Mouse (Mus musculus): ENCODE measurements around the gene 4931422A03Rik. TPM values are rescaled to one million over a fixed set of nuclear protein-coding genes. Genes with fewer than 3 reads are reported as not detected.

Gene 4931422A03Rik
- polyA plus RNA-seq, 1 experiment from 2014 or later = 1.4 TPM

DNA sequence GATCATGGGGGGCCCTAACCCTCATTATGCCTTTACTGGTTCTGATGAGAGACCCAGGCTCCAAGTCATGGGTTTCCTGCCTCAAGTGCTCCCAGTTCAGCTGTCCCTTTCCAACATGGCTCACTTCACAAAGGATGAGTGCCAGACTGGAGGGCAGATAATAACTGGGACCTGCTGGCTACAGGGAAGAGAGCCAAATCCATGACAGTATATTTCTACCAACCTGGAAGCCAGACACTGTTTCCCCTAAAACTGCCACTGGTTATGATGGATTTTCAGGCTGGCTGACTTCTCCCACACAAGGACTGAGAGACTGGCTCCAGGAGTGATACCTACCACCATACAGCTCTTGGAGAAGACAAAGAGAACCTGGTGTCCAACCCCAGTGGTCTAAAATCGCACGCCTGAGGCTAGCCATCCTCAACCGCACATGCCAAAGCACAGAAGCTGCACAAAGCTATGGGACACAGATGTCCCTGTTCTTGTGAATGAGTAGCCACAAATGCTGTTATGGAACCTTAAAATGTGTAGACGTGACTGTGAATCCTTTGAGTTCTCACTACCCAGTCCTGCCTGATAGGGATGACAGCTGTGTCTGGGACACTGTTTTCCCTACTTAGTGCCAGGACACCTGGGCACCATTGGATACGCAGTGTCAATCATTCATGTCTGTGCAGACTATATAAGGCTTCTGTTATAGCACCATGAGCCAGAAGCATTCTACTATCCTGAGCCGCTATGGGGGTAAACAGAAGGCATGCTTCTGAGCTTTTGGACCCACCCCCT is 74.9 kb downstream of the 4931422A03Rik start:
- Histone ChIP-seq H3K9ac (no peak overlapping the region), H3K4me2 (no peak overlapping the region), H3K4me1 (replicated peaks) (peaks cover 43% of the 10 kb centered on the region), H3K27me3 (no peaks in the 10 kb centered on the region), H3K36me3 (replicated peaks) (no peaks in the 10 kb centered on the region), H3K4me3 (replicated peaks) (no peak overlapping the region), H3K27ac (replicated peaks) (no peak overlapping the region), H3K9me3 (replicated peaks) (no peaks in the 10 kb centered on the region)
- no peak for ATAC-seq (ENCODE audit: insufficient read depth)
- WGBS (ENCODE audit: insufficient replicate concordance) = 85% methylated on average over 6 of the region's 6 CpGs

DNA sequence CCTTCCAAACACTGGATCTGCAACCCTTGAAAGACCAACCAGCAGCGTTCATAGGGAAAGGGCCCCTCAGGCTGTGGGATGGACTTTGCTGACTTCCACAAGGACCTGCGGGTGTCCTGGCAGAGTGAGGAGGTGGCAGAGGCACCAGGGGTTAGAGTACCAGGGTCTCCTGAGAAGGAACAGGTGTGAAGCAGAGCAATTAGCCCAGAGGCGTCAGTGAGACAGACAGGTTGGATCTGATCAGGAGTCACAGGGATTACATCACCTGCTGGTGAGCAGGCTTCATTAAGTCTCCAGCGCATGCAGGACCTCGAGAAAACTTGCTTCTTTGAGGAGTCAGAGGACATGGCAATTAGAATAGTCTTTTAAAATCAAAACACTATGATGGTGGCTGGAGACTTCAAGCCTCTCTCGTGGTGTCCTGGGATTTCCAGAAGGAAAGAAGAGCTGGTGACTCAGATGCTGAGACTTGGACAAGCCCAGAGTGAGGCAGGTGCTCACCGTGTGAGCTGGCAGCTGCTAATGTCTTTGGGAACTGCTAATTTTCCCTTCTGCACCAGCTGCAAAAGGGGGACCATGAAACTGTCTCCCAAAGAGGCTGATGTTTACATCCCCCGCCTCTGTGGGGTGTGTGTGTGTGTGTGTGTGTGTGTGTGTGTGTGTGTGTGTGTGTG is 80.0 kb downstream of the 4931422A03Rik start:
- H3K4me1 ChIP-seq (replicated peaks) = peaks cover 26% of the 10 kb centered on the region
- no peaks in the 10 kb centered on the region for H3K9me3 ChIP-seq (replicated peaks)
- no peaks in the 10 kb centered on the region for H3K27me3 ChIP-seq
- WGBS (ENCODE audit: insufficient replicate concordance) = 65% methylated on average over 8 of the region's 8 CpGs
- H3K9ac ChIP-seq = no peak overlapping the region
- H3K36me3 ChIP-seq (replicated peaks) = no peaks in the 10 kb centered on the region
- ATAC-seq (ENCODE audit: insufficient read depth) = no peak
- H3K4me2 ChIP-seq = no peak overlapping the region
- no peak overlapping the region for H3K27ac ChIP-seq (replicated peaks)
- no peak overlapping the region for H3K4me3 ChIP-seq (replicated peaks)

DNA sequence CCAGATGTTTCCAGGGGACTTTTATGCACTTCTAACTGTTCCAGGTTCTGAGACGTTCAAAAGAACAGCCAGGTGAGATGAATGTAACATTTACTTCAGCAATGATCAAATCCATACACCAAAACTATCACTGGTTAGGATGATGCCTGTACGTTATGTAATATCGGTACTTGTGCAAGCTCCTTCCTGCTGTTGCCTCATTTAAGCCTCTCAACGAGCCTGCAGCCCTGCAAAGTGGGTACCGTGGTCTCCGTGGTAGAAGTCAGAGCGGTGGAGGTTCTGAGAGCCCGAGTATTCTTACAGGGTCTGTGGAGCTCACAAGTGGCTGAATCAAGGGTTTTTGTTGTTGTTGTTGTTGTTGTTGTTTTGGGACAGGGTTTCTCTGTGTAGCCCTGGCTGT is 81.3 kb downstream of the 4931422A03Rik start:
- Histone ChIP-seq H3K36me3 (replicated peaks) (no peaks in the 10 kb centered on the region), H3K27me3 (no peaks in the 10 kb centered on the region), H3K4me2 (no peak overlapping the region), H3K9ac (no peak overlapping the region), H3K9me3 (replicated peaks) (no peaks in the 10 kb centered on the region), H3K27ac (replicated peaks) (no peak overlapping the region; the same call in 1 of the 2 replicates), H3K4me1 (replicated peaks) (peaks cover 26% of the 10 kb centered on the region), H3K4me3 (replicated peaks) (no peak overlapping the region)
- ATAC-seq (ENCODE audit: insufficient read depth) = no peak
- WGBS (ENCODE audit: insufficient replicate concordance) = 37% methylated on average over 8 of the region's 8 CpGs

DNA sequence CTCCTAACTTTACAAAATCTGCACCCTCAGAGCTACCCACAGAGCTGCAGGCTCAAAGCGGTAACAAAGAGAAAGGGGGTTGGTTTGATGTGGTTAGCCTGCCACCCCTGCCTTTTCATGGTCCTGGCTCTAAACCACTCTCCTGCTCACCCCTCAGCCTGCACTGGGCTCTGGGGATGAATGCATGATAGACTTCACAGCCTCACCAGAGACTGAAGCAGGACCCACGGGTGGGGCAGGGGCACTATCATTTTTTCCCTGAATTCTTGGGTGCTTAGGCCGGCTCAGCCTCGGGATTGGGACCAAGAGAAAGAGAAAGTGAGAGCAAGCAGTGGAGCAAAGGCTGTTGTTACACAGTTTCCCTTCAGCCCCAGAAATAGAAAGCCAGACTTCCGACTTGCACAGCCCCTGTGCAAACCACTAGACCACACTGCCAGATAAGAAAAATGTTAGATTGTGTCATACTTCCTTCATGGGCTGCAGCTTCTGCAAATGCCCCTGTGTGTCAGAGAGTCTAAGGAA is 82.5 kb downstream of the 4931422A03Rik start:
- 14% methylated on average over 5 of the region's 5 CpGs for WGBS (ENCODE audit: insufficient replicate concordance)
- Histone ChIP-seq H3K27me3 (no peaks in the 10 kb centered on the region), H3K4me2 (peak overlapping the region; percentile 44), H3K27ac (replicated peaks) (peak overlapping the region; percentile 73), H3K36me3 (replicated peaks) (no peaks in the 10 kb centered on the region), H3K9ac (no peak overlapping the region), H3K4me3 (replicated peaks) (no peak overlapping the region), H3K4me1 (replicated peaks) (peaks cover 26% of the 10 kb centered on the region), H3K9me3 (replicated peaks) (no peaks in the 10 kb centered on the region)
- ATAC-seq (ENCODE audit: insufficient read depth) = no peak

DNA sequence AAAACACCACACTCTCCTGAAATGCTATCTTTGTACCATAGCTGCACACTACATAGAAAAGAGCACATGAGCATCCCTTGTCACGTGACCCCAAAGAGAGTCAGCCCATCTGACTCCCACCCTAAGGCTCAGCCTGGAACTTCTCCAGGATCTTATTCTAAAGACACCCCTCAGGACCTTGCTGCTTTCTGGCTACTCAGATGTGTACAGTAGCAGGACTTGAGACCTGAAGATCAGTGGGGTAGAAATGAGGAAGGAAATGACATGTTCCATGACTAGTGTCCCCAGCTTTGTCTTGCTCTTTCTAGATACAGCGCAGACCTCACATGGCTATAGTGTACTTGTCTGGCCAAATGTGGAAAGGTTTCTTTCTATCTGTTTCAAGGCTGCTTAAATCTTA is 83.3 kb downstream of the 4931422A03Rik start:
- Histone ChIP-seq H3K4me3 (replicated peaks) (no peak overlapping the region), H3K27me3 (no peaks in the 10 kb centered on the region), H3K4me1 (replicated peaks) (peaks cover 26% of the 10 kb centered on the region), H3K4me2 (no peak overlapping the region), H3K36me3 (replicated peaks) (no peaks in the 10 kb centered on the region), H3K27ac (replicated peaks) (0 out of 2 replicates have a peak overlapping the region, but pooled peaks have one; percentile 6), H3K9ac (no peak overlapping the region), H3K9me3 (replicated peaks) (no peaks in the 10 kb centered on the region)
- 32% methylated on average over 2 of the region's 2 CpGs for WGBS (ENCODE audit: insufficient replicate concordance)
- ATAC-seq (ENCODE audit: insufficient read depth) = no peak

DNA sequence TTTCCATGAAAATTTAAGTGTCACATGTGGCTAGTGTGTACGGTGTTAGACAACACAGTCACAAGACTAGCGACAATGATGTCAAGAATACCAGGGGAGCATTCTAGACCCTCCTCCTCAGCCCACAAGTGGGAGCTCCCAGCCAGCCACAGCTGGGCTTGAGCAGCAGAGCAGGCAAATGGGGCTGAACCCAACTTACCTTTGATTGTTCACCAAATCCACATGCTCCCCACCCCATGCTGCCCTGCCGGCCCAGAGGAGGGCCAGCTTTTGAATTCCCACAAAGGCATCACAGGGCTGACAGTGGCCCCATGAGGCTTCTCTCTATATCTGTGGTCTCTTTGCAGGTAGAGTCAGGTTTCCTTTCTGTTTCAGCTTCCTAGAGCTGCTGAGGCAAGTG is 87.1 kb downstream of the 4931422A03Rik start:
- no peak for ATAC-seq (ENCODE audit: insufficient read depth)

DNA sequence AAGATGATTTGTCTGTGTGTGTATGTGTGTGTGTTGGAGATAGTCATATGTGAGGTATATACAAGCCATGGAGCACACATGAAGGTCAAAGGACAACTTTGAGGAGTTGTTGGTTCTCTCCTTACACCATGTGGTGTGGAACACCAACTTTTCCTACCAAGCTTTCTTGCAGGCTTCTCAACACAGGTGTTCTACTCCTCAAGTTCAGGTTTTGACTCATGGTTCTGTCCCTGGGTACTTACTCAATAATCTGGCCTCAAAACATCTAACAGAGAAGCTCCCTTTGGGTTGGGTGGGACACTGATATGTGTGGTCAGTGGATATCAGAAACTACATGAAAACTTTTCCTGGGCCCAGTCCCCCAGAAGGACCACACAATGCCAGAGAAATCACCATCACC is 89.2 kb downstream of the 4931422A03Rik start:
- Histone ChIP-seq H3K36me3 (replicated peaks) (no peaks in the 10 kb centered on the region), H3K27me3 (no peaks in the 10 kb centered on the region), H3K4me2 (no peak overlapping the region), H3K9me3 (replicated peaks) (no peaks in the 10 kb centered on the region), H3K27ac (replicated peaks) (0 out of 2 replicates have a peak overlapping the region, but pooled peaks have one; percentile 19), H3K9ac (no peak overlapping the region), H3K4me3 (replicated peaks) (no peak overlapping the region), H3K4me1 (replicated peaks) (peaks cover 19% of the 10 kb centered on the region)
- ATAC-seq (ENCODE audit: insufficient read depth) = no peak

More for the DNA sequence above, 87.1 kb downstream of the 4931422A03Rik start:
- WGBS (ENCODE audit: insufficient replicate concordance) = 77% methylated on average over 3 of the region's 3 CpGs
- Histone ChIP-seq H3K4me2 (no peak overlapping the region), H3K36me3 (replicated peaks) (no peaks in the 10 kb centered on the region), H3K4me1 (replicated peaks) (peaks cover 28% of the 10 kb centered on the region), H3K9me3 (replicated peaks) (no peaks in the 10 kb centered on the region), H3K27ac (replicated peaks) (no peak overlapping the region), H3K9ac (no peak overlapping the region), H3K27me3 (no peaks in the 10 kb centered on the region), H3K4me3 (replicated peaks) (no peak overlapping the region)

DNA sequence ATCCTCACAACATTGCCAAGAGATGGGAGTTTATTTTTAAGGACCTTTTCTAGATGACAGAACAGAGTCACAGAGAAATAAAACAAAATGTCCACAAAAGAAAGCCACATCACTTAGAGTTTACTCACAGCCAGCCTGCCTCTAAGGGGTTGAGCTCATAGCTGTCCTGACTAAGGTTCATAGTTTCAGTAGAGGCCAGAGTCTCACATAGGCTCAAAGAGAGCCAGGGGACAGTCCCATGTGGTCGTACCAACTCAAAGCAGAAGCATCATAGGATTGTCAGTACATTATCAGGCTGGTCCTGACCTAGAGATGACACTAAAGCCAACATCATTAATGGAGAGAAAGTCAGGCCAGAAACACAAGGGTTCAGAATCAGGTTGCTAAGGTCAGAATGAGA is 89.6 kb downstream of the 4931422A03Rik start:
- Histone ChIP-seq H3K27me3 (no peaks in the 10 kb centered on the region), H3K4me2 (no peak overlapping the region), H3K4me3 (replicated peaks) (no peak overlapping the region), H3K4me1 (replicated peaks) (peaks cover 21% of the 10 kb centered on the region), H3K9ac (no peak overlapping the region), H3K9me3 (replicated peaks) (no peaks in the 10 kb centered on the region), H3K27ac (replicated peaks) (0 out of 2 replicates have a peak overlapping the region, but pooled peaks have one; percentile 19), H3K36me3 (replicated peaks) (no peaks in the 10 kb centered on the region)
- 62% methylated on average over 1 of the region's 1 CpGs for WGBS (ENCODE audit: insufficient replicate concordance)
- no peak for ATAC-seq (ENCODE audit: insufficient read depth)

DNA sequence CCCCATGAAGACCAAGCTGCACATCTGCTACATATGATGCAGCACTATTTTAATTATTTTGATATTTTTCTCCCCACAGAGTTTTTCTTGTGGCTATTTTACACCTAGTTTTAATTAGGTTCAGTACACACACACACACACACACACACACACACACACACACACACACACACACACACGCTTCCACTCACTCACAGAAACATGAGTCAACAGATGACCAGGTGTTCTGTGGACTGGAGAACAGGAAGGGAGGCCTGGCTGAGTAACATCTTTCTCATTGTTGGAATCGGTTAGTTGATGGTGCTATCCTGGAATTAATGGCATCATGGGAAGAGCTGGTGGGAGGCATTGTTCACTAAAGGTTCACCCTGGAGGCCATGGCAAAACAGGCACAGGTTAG is 90.5 kb downstream of the 4931422A03Rik start:
- no peaks in the 10 kb centered on the region for H3K9me3 ChIP-seq (replicated peaks)
- 80% methylated on average over 2 of the region's 2 CpGs for WGBS (ENCODE audit: insufficient replicate concordance)
- ATAC-seq (ENCODE audit: insufficient read depth) = no peak
- H3K4me2 ChIP-seq = no peak overlapping the region
- no peaks in the 10 kb centered on the region for H3K36me3 ChIP-seq (replicated peaks)
- H3K9ac ChIP-seq = no peak overlapping the region
- no peaks in the 10 kb centered on the region for H3K27me3 ChIP-seq
- no peak overlapping the region for H3K27ac ChIP-seq (replicated peaks)
- peaks cover 26% of the 10 kb centered on the region for H3K4me1 ChIP-seq (replicated peaks)
- H3K4me3 ChIP-seq (replicated peaks) = no peak overlapping the region

DNA sequence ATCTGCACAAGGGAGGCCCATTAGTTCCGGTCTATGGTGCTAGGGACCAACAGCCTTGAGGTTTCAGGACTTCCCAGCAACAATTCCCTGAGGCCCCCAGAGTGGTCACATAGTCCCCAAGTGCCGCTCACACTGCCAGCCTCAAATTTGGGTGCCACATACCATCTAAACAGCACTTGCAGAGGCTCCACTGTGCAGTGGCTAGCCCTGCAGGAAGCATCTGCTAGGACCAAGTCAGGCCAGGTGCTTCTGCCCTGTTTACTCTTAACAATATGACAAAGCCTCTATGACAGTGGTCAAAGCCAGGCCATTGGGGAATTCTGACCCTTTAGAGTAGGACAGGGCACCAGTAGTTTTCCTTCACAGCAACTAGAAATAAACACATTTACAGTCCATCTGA is 91.5 kb downstream of the 4931422A03Rik start:
- Histone ChIP-seq H3K9ac (no peak overlapping the region), H3K36me3 (replicated peaks) (no peaks in the 10 kb centered on the region), H3K4me2 (no peak overlapping the region), H3K27me3 (no peaks in the 10 kb centered on the region), H3K4me3 (replicated peaks) (no peak overlapping the region), H3K9me3 (replicated peaks) (no peaks in the 10 kb centered on the region), H3K27ac (replicated peaks) (no peak overlapping the region), H3K4me1 (replicated peaks) (peaks cover 36% of the 10 kb centered on the region)
- 81% methylated on average over 2 of the region's 2 CpGs for WGBS (ENCODE audit: insufficient replicate concordance)
- no peak for ATAC-seq (ENCODE audit: insufficient read depth)

DNA sequence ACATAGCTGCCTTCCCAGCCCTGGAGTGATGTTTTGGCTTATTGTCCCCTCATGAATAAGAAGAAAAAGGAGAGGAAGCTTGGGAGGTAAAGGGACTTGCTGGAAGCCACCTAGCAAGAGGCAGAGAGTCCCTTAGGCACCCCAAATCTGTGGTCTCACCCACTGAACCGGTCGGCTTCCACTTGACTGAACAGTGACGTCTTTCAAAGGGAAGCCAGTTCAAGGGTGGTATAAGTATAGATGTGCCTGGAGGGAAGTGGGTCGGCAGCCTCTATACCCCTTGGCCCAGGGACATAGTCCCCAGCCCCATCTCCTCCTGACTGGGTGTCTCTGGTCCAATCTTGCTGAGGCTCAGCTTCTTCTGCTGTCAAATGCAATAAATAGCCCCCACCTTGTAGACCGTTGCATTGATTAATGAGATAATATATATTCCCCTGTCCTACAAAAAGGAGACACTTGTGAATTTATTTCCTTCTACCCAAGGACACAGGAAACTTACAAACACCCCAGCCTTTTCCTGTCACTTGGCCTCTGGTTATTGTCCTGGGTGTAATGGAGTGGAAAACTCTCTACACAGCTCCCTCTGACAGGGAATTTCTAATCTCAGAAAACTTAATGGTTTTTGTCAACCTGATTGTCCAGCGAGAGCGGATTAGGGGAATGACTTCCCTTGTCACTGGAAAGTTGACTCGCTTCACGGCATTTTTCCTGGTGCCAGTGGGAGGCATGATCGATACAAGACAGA is 92.3 kb downstream of the 4931422A03Rik start:
- ATAC-seq (ENCODE audit: insufficient read depth) = no peak
- Histone ChIP-seq H3K27ac (replicated peaks) (peak overlapping the region; percentile 33), H3K9me3 (replicated peaks) (no peaks in the 10 kb centered on the region)

More for the DNA sequence above, 92.3 kb downstream of the 4931422A03Rik start:
- H3K27me3 ChIP-seq = no peaks in the 10 kb centered on the region
- no peak overlapping the region for H3K9ac ChIP-seq
- H3K4me1 ChIP-seq (replicated peaks) = peaks cover 44% of the 10 kb centered on the region
- WGBS (ENCODE audit: insufficient replicate concordance) = 70% methylated on average over 10 of the region's 10 CpGs
- H3K36me3 ChIP-seq (replicated peaks) = no peaks in the 10 kb centered on the region
- no peak overlapping the region for H3K4me3 ChIP-seq (replicated peaks)
- no peak overlapping the region for H3K4me2 ChIP-seq

Data from liver, embryonic 15.5 days (tissue).